1 mouse cellular context compared by ENCODE assay signal in genomic region chr4:132964473-132964872, GRCm38 (mm10).
TF ChIP-seq lines count a peak whose summit lies in the region.

No protein-coding gene starts in this region.

TF ChIP-seq in ES-E14, 5 proteins besides CTCF, POLR2A, EP300 and RAD21:
- no peak for TF ChIP-seq CHD2 (IDR thresholded peaks at IDR 0.05; ENCODE audit: low read depth, low read length)
- TF ChIP-seq ZC3H11A (IDR thresholded peaks at IDR 0.05; ENCODE audit: borderline replicate concordance, low read depth, low read length), result no peak
- no peak for TF ChIP-seq HCFC1 (IDR thresholded peaks at IDR 0.05; ENCODE audit: borderline replicate concordance, insufficient read depth, low read length)
- TF ChIP-seq ZNF384 (IDR thresholded peaks at IDR 0.05; ENCODE audit: low read depth, low read length), result no peak
- no peak for TF ChIP-seq MAFK (IDR thresholded peaks at IDR 0.05; ENCODE audit: insufficient read depth, low read depth, low read length)
